Mouse (Mus musculus) small intestine, adult 10 weeks (tissue): ENCODE measurements around the gene Olfr984. TPM values are rescaled to one million over a fixed set of nuclear protein-coding genes. Genes with fewer than 3 reads are reported as not detected.

Experiments used
- polyA plus RNA-seq: library from polyadenylated mRNA; stranded (reverse); fragments of 350-450 nt; fragmentation: Illumina TruSeq; extraction: RNeasy Lipid Tissue Mini Kit (QIAGEN cat#74804); gene quantifications from one replicate; pipeline ENCODE4 v1.2.3, GENCODE M21; 2014; ENCODE audit warnings: low replicate concordance

Olfr984 gene
- polyA plus RNA-seq: not detected

GRCm38 (mm10) chr9:40114106-40114505 is at the start of gene Olfr984:
Gene Olfr984 (minus strand): TSS chr9:40114206.

GRCm38 (mm10) chr9:40130084-40130483 is 16.1 kb upstream of the Olfr984 start, which contains the start of gene Olfr985:
Gene Olfr985 (minus strand): TSS chr9:40130184.

GRCm38 (mm10) chr9:40093495-40093894 is 20.5 kb downstream of the Olfr984 start, which contains the start of gene Olfr983:
Gene Olfr983 (minus strand): TSS chr9:40093595.

GRCm38 (mm10) chr9:40073529-40073928 is 40.5 kb downstream of the Olfr984 start, which contains the start of gene Olfr982:
Gene Olfr982 (plus strand): TSS chr9:40073829.

Other genes with a start within 250 kb of the Olfr984 start
- not detected for gene Olfr972, start 247.8 kb downstream of the Olfr984 start, polyA plus RNA-seq
- gene Olfr229, start 206.9 kb downstream of the Olfr984 start, polyA plus RNA-seq: not detected
- gene Olfr974, start 176.7 kb downstream of the Olfr984 start, polyA plus RNA-seq: not detected
- gene Olfr975, start 162.2 kb downstream of the Olfr984 start, polyA plus RNA-seq: not detected
- not detected for gene Olfr976, start 153.1 kb downstream of the Olfr984 start, polyA plus RNA-seq
- gene Olfr978, start 122.1 kb downstream of the Olfr984 start, polyA plus RNA-seq: not detected
- gene Olfr979, start 110.7 kb downstream of the Olfr984 start, polyA plus RNA-seq: not detected
- not detected for gene Olfr980, start 104.6 kb downstream of the Olfr984 start, polyA plus RNA-seq
- not detected for gene Olfr981, start 92.7 kb downstream of the Olfr984 start, polyA plus RNA-seq
- not detected for gene Olfr982, start 40.4 kb downstream of the Olfr984 start, polyA plus RNA-seq
- gene Olfr983, start 20.6 kb downstream of the Olfr984 start, polyA plus RNA-seq: not detected
- gene Olfr985, start 16.0 kb upstream of the Olfr984 start, polyA plus RNA-seq: not detected
- gene Tmem225, start 33.9 kb upstream of the Olfr984 start, polyA plus RNA-seq: not detected
- gene Olfr986, start 66.7 kb upstream of the Olfr984 start, polyA plus RNA-seq: not detected
- gene Zfp202, start 78.1 kb upstream of the Olfr984 start, polyA plus RNA-seq: 1.4 TPM
- 0.63 TPM for gene Scn3b, start 155.0 kb upstream of the Olfr984 start, polyA plus RNA-seq